Mouse (Mus musculus): Measurements from ENCODE around the gene Maip1.

DNA sequence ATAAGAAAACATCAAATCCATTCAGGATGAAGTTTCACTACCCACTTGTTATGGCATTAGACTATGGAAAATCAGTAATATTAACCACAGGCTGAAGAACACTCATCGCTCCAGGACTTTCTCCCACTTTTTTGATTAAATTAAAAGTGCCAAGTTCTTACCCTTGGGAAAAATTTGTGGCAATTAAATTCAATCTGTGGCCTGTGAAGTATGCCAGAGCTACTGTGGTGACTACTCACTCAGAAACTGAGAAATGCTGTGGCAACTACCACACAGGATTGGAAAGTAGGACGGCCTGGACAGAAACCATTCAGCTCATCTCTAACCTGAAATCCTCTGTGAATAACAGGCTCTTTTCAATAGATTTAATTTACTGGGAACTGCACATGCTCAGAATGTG, 5.8 kb upstream of the Maip1 start:
- no peak for TF ChIP-seq CTCF (IDR thresholded peaks at IDR 0.05; ENCODE audit: extremely low read depth, insufficient read depth, insufficient read length, insufficient replicate concordance)
- TF ChIP-seq POLR2A (IDR thresholded peaks at IDR 0.05; ENCODE audit: low read depth, low read length): no peak

Measured in spleen, adult 2 months (tissue).